Mouse (Mus musculus) hindbrain, embryonic 10.5 days (tissue): ENCODE measurements at regions not wholly inside any gene's neighbourhood (a gene's known extent, or its start where the extent isn't known, plus 50 kb on each side); places are given as distances from the start of the nearest gene placed in this dataset.
A peak's percentile ranks its signal among the peaks of the same experiment; 100 is the strongest.

Experiments
- DNase-seq: peaks from one replicate; pipeline ENCODE4 v3.0.0-alpha.2; 2017; ENCODE audit warnings: low spot score
- H3K27ac ChIP-seq: fragments of 300-500 bp; sonication (generic); 2 replicates; pipeline ENCODE4 v1.5.1; 2016; ENCODE audit warnings: mild to moderate bottlenecking, moderate library complexity
- H3K27me3 ChIP-seq: fragments of 300-500 bp; sonication (generic); 2 replicates; pipeline ENCODE4 v1.6.1; 2016; ENCODE audit warnings: mild to moderate bottlenecking; ENCODE audit not compliant: poor library complexity, insufficient read depth, severe bottlenecking
- H3K36me3 ChIP-seq: fragments of 300-500 bp; sonication (generic); 2 replicates; pipeline ENCODE4 v1.6.1; 2016; ENCODE audit warnings: mild to moderate bottlenecking, moderate library complexity
- H3K4me1 ChIP-seq: fragments of 300-500 bp; sonication (generic); replicated peaks from 2 replicates; pipeline ENCODE4 v1.6.1; 2016; ENCODE audit warnings: mild to moderate bottlenecking
- H3K4me3 ChIP-seq: fragments of 300-500 bp; sonication (generic); 2 replicates; pipeline ENCODE4 v1.5.1; 2016; ENCODE audit warnings: mild to moderate bottlenecking, moderate library complexity
- H3K9me3 ChIP-seq: fragments of 300-500 bp; sonication (generic); 2 replicates; pipeline ENCODE4 v1.6.1; 2016; ENCODE audit warnings: mild to moderate bottlenecking, moderate library complexity
- WGBS: fragments of 180-500 bp; shearing (Covaris S2); methylation state at CpG from one replicate; pipeline ENCODE4 v1.1.7; 2016; 5-methylcytosine and 5-hydroxymethylcytosine counted together

DNA sequence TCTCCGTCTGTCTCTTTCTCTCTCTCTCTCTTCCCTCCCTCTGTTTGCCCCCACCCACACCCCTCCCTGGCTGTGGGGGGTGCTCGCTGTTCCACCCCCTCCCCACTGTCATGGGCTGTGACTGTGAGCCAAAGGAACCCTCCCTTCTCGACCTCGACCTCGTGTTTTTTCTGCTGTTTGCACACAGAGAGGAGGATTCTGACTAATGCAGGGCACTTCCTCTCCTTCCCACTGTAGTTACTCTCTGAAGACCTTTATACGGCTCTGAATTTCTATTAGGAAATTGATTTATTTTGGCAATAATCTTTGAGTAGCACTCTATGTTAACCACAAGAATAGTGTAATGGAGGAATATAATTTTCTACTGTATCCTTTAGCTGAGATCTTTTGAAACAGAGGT, 362.1 kb downstream of the Ajap1 start:
- no peak for DNase-seq
- 68% methylated on average over 6 of the region's 6 CpGs for WGBS
- Histone ChIP-seq H3K27ac (no peak overlapping the region), H3K36me3 (no peaks in the 10 kb centered on the region), H3K4me3 (no peak overlapping the region), H3K27me3 (no peaks in the 10 kb centered on the region), H3K9me3 (no peaks in the 10 kb centered on the region), H3K4me1 (0 out of 2 replicates have a peak, but pooled peaks cover 4% of the 10 kb centered on the region)

DNA sequence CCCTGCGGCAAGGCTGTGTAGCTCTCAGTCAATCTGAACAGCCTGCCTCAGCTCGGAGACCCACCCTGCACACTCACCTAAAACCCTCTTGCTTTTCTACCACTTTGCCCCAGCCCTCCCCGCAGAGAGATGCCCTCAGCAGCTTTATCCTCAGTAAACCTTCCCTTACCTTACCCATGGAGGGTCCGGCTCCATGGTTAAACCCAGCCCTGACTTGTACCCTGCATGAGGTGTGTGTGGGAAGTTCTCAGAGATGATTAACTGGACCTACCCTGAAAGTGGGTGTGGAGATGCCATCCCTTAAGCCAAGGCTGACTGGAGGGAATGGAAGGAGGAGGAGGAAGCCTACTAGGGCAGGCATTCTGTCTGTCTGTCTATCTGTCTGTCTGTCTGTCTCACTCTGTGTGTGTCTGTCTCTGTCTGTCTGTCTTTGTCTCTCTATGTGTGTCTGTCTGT, 362.9 kb downstream of the Ajap1 start:
- WGBS = 68% methylated on average over 4 of the region's 4 CpGs
- H3K27ac ChIP-seq = no peak overlapping the region
- no peaks in the 10 kb centered on the region for H3K36me3 ChIP-seq
- no peaks in the 10 kb centered on the region for H3K27me3 ChIP-seq
- peaks cover 13% of the 10 kb centered on the region; the same call in 1 of the 2 replicates for H3K4me1 ChIP-seq
- H3K9me3 ChIP-seq = no peaks in the 10 kb centered on the region
- H3K4me3 ChIP-seq = no peak overlapping the region
- no peak for DNase-seq

- 63% methylated on average over 14 of the region's 14 CpGs for WGBS
- no peak for DNase-seq
- H3K36me3 ChIP-seq = no peaks in the 10 kb centered on the region
- H3K9me3 ChIP-seq = no peaks in the 10 kb centered on the region
- no peaks in the 10 kb centered on the region for H3K27me3 ChIP-seq
- H3K4me1 ChIP-seq = peaks cover 13% of the 10 kb centered on the region; the same call in 1 of the 2 replicates
- H3K4me3 ChIP-seq = no peak overlapping the region
- no peak overlapping the region for H3K27ac ChIP-seq
These were observed 363.6 kb downstream of the Ajap1 start for GRCm38 (mm10) chr4:153118824-153119646.

DNA sequence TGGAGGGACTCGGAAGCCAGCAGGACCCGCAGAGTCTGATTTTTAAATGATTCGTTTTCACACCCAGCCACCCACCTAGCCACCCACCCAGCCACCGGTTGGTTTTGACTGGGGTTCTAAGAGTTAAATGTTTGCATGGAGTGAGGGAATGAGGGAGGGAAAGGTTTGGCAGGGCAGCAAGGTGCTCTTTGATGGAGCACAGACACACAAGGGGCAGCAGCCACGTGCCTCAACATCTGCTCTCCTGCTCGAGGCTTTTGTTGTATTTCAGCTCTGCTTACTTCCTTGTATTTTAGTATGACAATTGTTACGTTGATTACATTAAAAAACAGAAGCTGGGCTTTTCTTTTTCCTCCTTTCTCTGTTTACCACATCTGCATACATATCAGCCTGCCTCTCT, 367.6 kb downstream of the Ajap1 start:
- Histone ChIP-seq H3K4me1 (peaks cover 13% of the 10 kb centered on the region; the same call in 1 of the 2 replicates), H3K27ac (peak overlapping the region; percentile 42), H3K4me3 (no peak overlapping the region), H3K9me3 (peaks cover 12% of the 10 kb centered on the region), H3K36me3 (no peaks in the 10 kb centered on the region), H3K27me3 (no peaks in the 10 kb centered on the region)
- no peak for DNase-seq
- WGBS = 66% methylated on average over 7 of the region's 7 CpGs

DNA sequence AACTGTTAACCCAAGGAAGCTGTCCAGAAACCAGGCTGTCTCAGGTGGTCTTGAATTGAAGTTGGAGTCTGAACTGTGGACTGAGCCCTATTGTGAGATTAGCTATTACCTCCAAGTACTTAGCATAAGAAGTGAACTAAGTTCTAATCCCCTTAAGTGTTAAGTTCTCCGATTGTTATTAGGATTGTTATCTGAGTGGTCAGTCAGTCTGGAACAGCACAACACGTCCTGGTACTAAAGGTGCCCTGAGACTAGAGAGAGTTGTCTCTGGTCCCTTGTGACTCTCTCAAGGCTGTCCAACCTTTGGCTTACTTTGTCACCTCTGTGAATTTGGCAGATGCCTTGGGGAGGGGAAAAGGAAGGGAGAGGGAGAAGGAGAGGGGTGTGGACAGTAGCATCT, 369.0 kb downstream of the Ajap1 start:
- Histone ChIP-seq H3K36me3 (no peaks in the 10 kb centered on the region), H3K27me3 (no peaks in the 10 kb centered on the region), H3K4me1 (peaks cover 9% of the 10 kb centered on the region; the same call in 1 of the 2 replicates), H3K4me3 (no peak overlapping the region), H3K9me3 (peaks cover 12% of the 10 kb centered on the region), H3K27ac (no peak overlapping the region)
- DNase-seq = no peak
- 78% methylated on average over 2 of the region's 2 CpGs for WGBS

DNA sequence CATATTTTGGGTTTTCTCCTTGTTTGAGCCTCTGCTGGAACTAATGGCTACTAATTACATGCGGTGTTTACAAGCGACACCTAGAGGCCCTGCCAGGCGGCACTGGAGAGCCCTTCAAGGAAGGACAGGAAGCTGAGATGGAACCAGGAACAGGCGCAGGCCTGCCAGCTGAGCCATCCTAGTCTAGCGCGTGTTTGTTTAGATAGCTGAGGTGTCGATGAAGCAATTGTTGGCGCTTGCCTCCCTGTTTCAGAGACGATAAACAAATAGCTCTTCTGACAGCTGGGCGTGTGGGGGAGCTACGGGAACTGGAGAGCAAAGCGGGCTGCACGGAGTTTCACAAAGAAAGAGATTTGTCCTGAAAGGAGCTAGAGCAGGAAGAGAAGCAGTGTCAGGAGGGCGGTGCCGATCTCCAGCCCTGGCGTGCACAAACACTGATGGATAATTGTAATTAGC, 372.3 kb downstream of the Ajap1 start:
- Histone ChIP-seq H3K4me1 (peaks cover 7% of the 10 kb centered on the region; the same call in 1 of the 2 replicates), H3K36me3 (no peaks in the 10 kb centered on the region), H3K27ac (no peak overlapping the region), H3K27me3 (no peaks in the 10 kb centered on the region), H3K9me3 (peaks cover 12% of the 10 kb centered on the region), H3K4me3 (no peak overlapping the region)
- DNase-seq = peak; percentile 4
- 69% methylated on average over 16 of the region's 16 CpGs for WGBS

DNA sequence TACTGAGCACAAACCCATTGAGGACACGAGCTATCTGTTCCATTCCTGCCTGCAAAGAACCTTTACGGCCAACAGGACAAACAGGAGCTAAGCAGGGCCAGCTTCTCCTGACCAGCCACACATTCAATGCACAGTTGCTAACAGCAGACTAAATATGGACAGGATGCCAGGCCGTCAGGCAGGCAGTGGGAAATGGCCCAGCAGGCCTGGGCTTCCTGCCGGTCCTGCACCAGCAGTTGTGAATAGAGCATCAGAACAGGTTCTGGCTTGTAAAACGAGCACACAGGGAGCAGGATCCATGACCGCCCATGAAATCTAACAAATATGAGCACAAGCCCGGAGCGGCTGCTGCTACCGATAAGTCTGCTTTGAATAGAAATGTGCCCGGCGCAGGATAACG, 384.0 kb downstream of the Ajap1 start:
- H3K4me1 ChIP-seq = peaks cover 9% of the 10 kb centered on the region; the same call in 1 of the 2 replicates

GRCm38 (mm10) chr4:153097601-153098000, 385.0 kb downstream of the Ajap1 start:
- Histone ChIP-seq H3K9me3 (no peaks in the 10 kb centered on the region), H3K4me1 (peaks cover 12% of the 10 kb centered on the region; the same call in 1 of the 2 replicates)
- 80% methylated on average over 1 of the region's 1 CpGs for WGBS

More for the DNA sequence above, 384.0 kb downstream of the Ajap1 start:
- DNase-seq = no peak
- no peaks in the 10 kb centered on the region for H3K36me3 ChIP-seq
- WGBS = 83% methylated on average over 12 of the region's 12 CpGs
- H3K9me3 ChIP-seq = no peaks in the 10 kb centered on the region
- no peak overlapping the region for H3K4me3 ChIP-seq
- no peaks in the 10 kb centered on the region for H3K27me3 ChIP-seq
- H3K27ac ChIP-seq = no peak overlapping the region

GRCm38 (mm10) chr4:153093129-153093528, 389.5 kb downstream of the Ajap1 start:
- Histone ChIP-seq H3K9me3 (0 out of 2 replicates have a peak, but pooled peaks cover 3% of the 10 kb centered on the region), H3K36me3 (no peaks in the 10 kb centered on the region), H3K27ac (no peak overlapping the region), H3K27me3 (no peaks in the 10 kb centered on the region), H3K4me3 (no peak overlapping the region), H3K4me1 (peaks cover 21% of the 10 kb centered on the region)
- 87% methylated on average over 3 of the region's 3 CpGs for WGBS
- no peak for DNase-seq

More at GRCm38 (mm10) chr4:153097601-153098000, 385.0 kb downstream of the Ajap1 start:
- Histone ChIP-seq H3K27me3 (no peaks in the 10 kb centered on the region), H3K36me3 (no peaks in the 10 kb centered on the region), H3K27ac (no peak overlapping the region), H3K4me3 (no peak overlapping the region)
- no peak for DNase-seq

DNA sequence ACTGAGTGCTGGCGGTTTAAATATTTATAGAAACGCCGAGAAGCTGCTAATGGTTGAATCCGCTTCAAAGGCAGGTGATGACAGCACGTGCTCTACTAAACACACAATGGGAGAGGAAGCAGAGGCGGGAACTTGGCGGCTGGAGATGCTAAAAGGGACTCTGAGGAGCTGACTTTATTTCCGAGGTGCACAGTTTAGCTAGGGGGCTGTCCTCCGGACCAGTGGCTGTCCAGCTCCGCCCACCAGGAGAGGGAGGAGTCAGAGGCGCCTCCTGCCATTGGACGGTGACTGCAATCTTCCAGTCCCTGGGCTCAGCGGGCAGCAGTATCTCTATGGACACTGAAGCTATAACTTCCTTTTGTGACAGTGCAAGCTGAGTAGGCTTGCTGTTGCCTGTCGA, 400.4 kb downstream of the Ajap1 start:
- Histone ChIP-seq H3K36me3 (no peaks in the 10 kb centered on the region), H3K27ac (no peak overlapping the region), H3K9me3 (peaks cover 8% of the 10 kb centered on the region; the same call in 1 of the 2 replicates), H3K4me1 (0 out of 2 replicates have a peak, but pooled peaks cover 3% of the 10 kb centered on the region), H3K4me3 (no peak overlapping the region), H3K27me3 (0 out of 2 replicates have a peak, but pooled peaks cover 3% of the 10 kb centered on the region)
- no peak for DNase-seq
- 53% methylated on average over 14 of the region's 14 CpGs for WGBS

GRCm38 (mm10) chr4:153074590-153074989, 408.0 kb downstream of the Ajap1 start:
- no peaks in the 10 kb centered on the region for H3K36me3 ChIP-seq
- H3K4me3 ChIP-seq = no peak overlapping the region
- no peak overlapping the region for H3K27ac ChIP-seq
- no peaks in the 10 kb centered on the region for H3K9me3 ChIP-seq
- peaks cover 8% of the 10 kb centered on the region for H3K4me1 ChIP-seq
- no peaks in the 10 kb centered on the region for H3K27me3 ChIP-seq
- WGBS = 79% methylated on average over 3 of the region's 3 CpGs
- no peak for DNase-seq

GRCm38 (mm10) chr4:153070190-153070745, 412.3 kb downstream of the Ajap1 start:
- peak; percentile 28 for DNase-seq
- H3K27me3 ChIP-seq = no peaks in the 10 kb centered on the region
- H3K9me3 ChIP-seq = no peaks in the 10 kb centered on the region

GRCm38 (mm10) chr4:153068484-153069033, 414.1 kb downstream of the Ajap1 start:
- no peak overlapping the region for H3K27ac ChIP-seq
- DNase-seq = no peak
- no peaks in the 10 kb centered on the region for H3K9me3 ChIP-seq
- no peaks in the 10 kb centered on the region for H3K36me3 ChIP-seq
- no peaks in the 10 kb centered on the region for H3K27me3 ChIP-seq
- no peak overlapping the region for H3K4me3 ChIP-seq
- WGBS = 90% methylated on average over 12 of the region's 12 CpGs
- peaks cover 11% of the 10 kb centered on the region for H3K4me1 ChIP-seq

More at GRCm38 (mm10) chr4:153070190-153070745, 412.3 kb downstream of the Ajap1 start:
- WGBS = 59% methylated on average over 15 of the region's 15 CpGs
- H3K36me3 ChIP-seq = no peaks in the 10 kb centered on the region
- H3K4me3 ChIP-seq = no peak overlapping the region
- H3K27ac ChIP-seq = no peak overlapping the region
- H3K4me1 ChIP-seq = peaks cover 8% of the 10 kb centered on the region
